Mouse (Mus musculus): ENCODE measurements at regions not wholly inside any gene's neighbourhood (a gene's known extent, or its start where the extent isn't known, plus 50 kb on each side); places are given as distances from the start of the nearest gene placed in this dataset.

- no peak overlapping the region for H3K9ac ChIP-seq (ENCODE audit: low read length)
- H3K4me1 ChIP-seq (replicated peaks; ENCODE audit: control insufficient read depth, insufficient read depth, low read length) = no peaks in the 10 kb centered on the region
- H3K9me3 ChIP-seq (ENCODE audit: control insufficient read depth, low read length) = no peaks in the 10 kb centered on the region
- ATAC-seq (replicated peaks; ENCODE audit: low FRiP score) = no peak
- no peak overlapping the region for H3K4me3 ChIP-seq (ENCODE audit: low read depth, low read length)
- no peak for DNase-seq (ENCODE audit: low spot score)
- 93% methylated on average over 6 of the region's 6 CpGs for WGBS
- H3K27ac ChIP-seq (ENCODE audit: low read depth, low read length) = no peak overlapping the region
- H3K36me3 ChIP-seq (ENCODE audit: control insufficient read depth, insufficient read depth, low read length) = no peaks in the 10 kb centered on the region
- no peak overlapping the region for H3K4me2 ChIP-seq (ENCODE audit: low read depth, low read length, severe bottlenecking)
- H3K27me3 ChIP-seq (ENCODE audit: control insufficient read depth, insufficient read depth, low read length) = no peaks in the 10 kb centered on the region
These were observed 216.8 kb upstream of the Stt3b start for GRCm38 (mm10) chr9:115526981-115527380.

- Histone ChIP-seq H3K36me3 (ENCODE audit: control insufficient read depth, insufficient read depth, low read length) (no peaks in the 10 kb centered on the region), H3K9me3 (ENCODE audit: control insufficient read depth, low read length) (no peaks in the 10 kb centered on the region), H3K27me3 (ENCODE audit: control insufficient read depth, insufficient read depth, low read length) (no peaks in the 10 kb centered on the region), H3K27ac (ENCODE audit: low read depth, low read length) (no peak overlapping the region), H3K9ac (ENCODE audit: low read length) (no peak overlapping the region), H3K4me3 (ENCODE audit: low read depth, low read length) (no peak overlapping the region), H3K4me1 (replicated peaks; ENCODE audit: control insufficient read depth, insufficient read depth, low read length) (no peaks in the 10 kb centered on the region), H3K4me2 (ENCODE audit: low read depth, low read length, severe bottlenecking) (no peak overlapping the region)
- DNase-seq (ENCODE audit: low spot score) = no peak
- no peak for ATAC-seq (replicated peaks; ENCODE audit: low FRiP score)
- WGBS = 54% methylated on average over 3 of the region's 3 CpGs
These were observed 224.0 kb upstream of the Stt3b start for GRCm38 (mm10) chr9:115534198-115534597.

GRCm38 (mm10) chr9:115543665-115544064, 233.4 kb upstream of the Stt3b start:
- Histone ChIP-seq H3K27me3 (ENCODE audit: control insufficient read depth, insufficient read depth, low read length) (no peaks in the 10 kb centered on the region), H3K4me1 (replicated peaks; ENCODE audit: control insufficient read depth, insufficient read depth, low read length) (no peaks in the 10 kb centered on the region), H3K4me2 (ENCODE audit: low read depth, low read length, severe bottlenecking) (no peak overlapping the region), H3K4me3 (ENCODE audit: low read depth, low read length) (no peak overlapping the region), H3K9me3 (ENCODE audit: control insufficient read depth, low read length) (no peaks in the 10 kb centered on the region), H3K9ac (ENCODE audit: low read length) (no peak overlapping the region), H3K27ac (ENCODE audit: low read depth, low read length) (no peak overlapping the region), H3K36me3 (ENCODE audit: control insufficient read depth, insufficient read depth, low read length) (no peaks in the 10 kb centered on the region)
- DNase-seq (ENCODE audit: low spot score) (no peak), ATAC-seq (replicated peaks; ENCODE audit: low FRiP score) (no peak)
- WGBS = 87% methylated on average over 9 of the region's 9 CpGs

- Histone ChIP-seq H3K36me3 (ENCODE audit: control insufficient read depth, insufficient read depth, low read length) (no peaks in the 10 kb centered on the region), H3K9ac (ENCODE audit: low read length) (no peak overlapping the region), H3K27ac (ENCODE audit: low read depth, low read length) (no peak overlapping the region), H3K9me3 (ENCODE audit: control insufficient read depth, low read length) (no peaks in the 10 kb centered on the region), H3K4me3 (ENCODE audit: low read depth, low read length) (no peak overlapping the region), H3K27me3 (ENCODE audit: control insufficient read depth, insufficient read depth, low read length) (no peaks in the 10 kb centered on the region), H3K4me2 (ENCODE audit: low read depth, low read length, severe bottlenecking) (no peak overlapping the region), H3K4me1 (replicated peaks; ENCODE audit: control insufficient read depth, insufficient read depth, low read length) (no peaks in the 10 kb centered on the region)
- DNase-seq (ENCODE audit: low spot score) (no peak), ATAC-seq (replicated peaks; ENCODE audit: low FRiP score) (no peak)
- 93% methylated on average over 4 of the region's 4 CpGs for WGBS
These were observed 235.0 kb upstream of the Stt3b start for GRCm38 (mm10) chr9:115545178-115545577.

GRCm38 (mm10) chr9:115545792-115546191, 235.6 kb upstream of the Stt3b start:
- Histone ChIP-seq H3K4me2 (ENCODE audit: low read depth, low read length, severe bottlenecking) (no peak overlapping the region), H3K9ac (ENCODE audit: low read length) (no peak overlapping the region), H3K36me3 (ENCODE audit: control insufficient read depth, insufficient read depth, low read length) (no peaks in the 10 kb centered on the region), H3K27me3 (ENCODE audit: control insufficient read depth, insufficient read depth, low read length) (no peaks in the 10 kb centered on the region), H3K4me1 (replicated peaks; ENCODE audit: control insufficient read depth, insufficient read depth, low read length) (no peaks in the 10 kb centered on the region), H3K9me3 (ENCODE audit: control insufficient read depth, low read length) (no peaks in the 10 kb centered on the region), H3K4me3 (ENCODE audit: low read depth, low read length) (no peak overlapping the region), H3K27ac (ENCODE audit: low read depth, low read length) (no peak overlapping the region)
- DNase-seq (ENCODE audit: low spot score) = no peak
- ATAC-seq (replicated peaks; ENCODE audit: low FRiP score) = no peak
- WGBS = 12% methylated on average over 2 of the region's 2 CpGs

- ATAC-seq (replicated peaks; ENCODE audit: low FRiP score) (0 out of 2 replicates have a peak, but pooled peaks have one; percentile 12), DNase-seq (ENCODE audit: low spot score) (no peak)
- Histone ChIP-seq H3K36me3 (ENCODE audit: control insufficient read depth, insufficient read depth, low read length) (no peaks in the 10 kb centered on the region), H3K27ac (ENCODE audit: low read depth, low read length) (no peak overlapping the region), H3K9me3 (ENCODE audit: control insufficient read depth, low read length) (no peaks in the 10 kb centered on the region), H3K27me3 (ENCODE audit: control insufficient read depth, insufficient read depth, low read length) (no peaks in the 10 kb centered on the region), H3K9ac (ENCODE audit: low read length) (no peak overlapping the region), H3K4me1 (replicated peaks; ENCODE audit: control insufficient read depth, insufficient read depth, low read length) (no peaks in the 10 kb centered on the region), H3K4me3 (ENCODE audit: low read depth, low read length) (no peak overlapping the region), H3K4me2 (ENCODE audit: low read depth, low read length, severe bottlenecking) (no peak overlapping the region)
- 68% methylated on average over 8 of the region's 8 CpGs for WGBS
These were observed 237.6 kb upstream of the Stt3b start for GRCm38 (mm10) chr9:115547625-115548325.

GRCm38 (mm10) chr9:115548722-115549349, 238.6 kb upstream of the Stt3b start:
- Histone ChIP-seq H3K9ac (ENCODE audit: low read length) (no peak overlapping the region), H3K27ac (ENCODE audit: low read depth, low read length) (no peak overlapping the region), H3K4me2 (ENCODE audit: low read depth, low read length, severe bottlenecking) (no peak overlapping the region), H3K4me3 (ENCODE audit: low read depth, low read length) (no peak overlapping the region), H3K4me1 (replicated peaks; ENCODE audit: control insufficient read depth, insufficient read depth, low read length) (no peaks in the 10 kb centered on the region), H3K27me3 (ENCODE audit: control insufficient read depth, insufficient read depth, low read length) (no peaks in the 10 kb centered on the region), H3K9me3 (ENCODE audit: control insufficient read depth, low read length) (no peaks in the 10 kb centered on the region), H3K36me3 (ENCODE audit: control insufficient read depth, insufficient read depth, low read length) (no peaks in the 10 kb centered on the region)
- DNase-seq (ENCODE audit: low spot score) (no peak), ATAC-seq (replicated peaks; ENCODE audit: low FRiP score) (no peak)
- WGBS = 55% methylated on average over 8 of the region's 8 CpGs

- no peak for DNase-seq (ENCODE audit: low spot score)
- Histone ChIP-seq H3K27ac (ENCODE audit: low read depth, low read length) (no peak overlapping the region), H3K9me3 (ENCODE audit: control insufficient read depth, low read length) (no peaks in the 10 kb centered on the region), H3K4me1 (replicated peaks; ENCODE audit: control insufficient read depth, insufficient read depth, low read length) (no peaks in the 10 kb centered on the region), H3K9ac (ENCODE audit: low read length) (no peak overlapping the region), H3K27me3 (ENCODE audit: control insufficient read depth, insufficient read depth, low read length) (no peaks in the 10 kb centered on the region), H3K4me2 (ENCODE audit: low read depth, low read length, severe bottlenecking) (no peak overlapping the region), H3K36me3 (ENCODE audit: control insufficient read depth, insufficient read depth, low read length) (no peaks in the 10 kb centered on the region), H3K4me3 (ENCODE audit: low read depth, low read length) (no peak overlapping the region)
- 86% methylated on average over 11 of the region's 11 CpGs for WGBS
- no peak for ATAC-seq (replicated peaks; ENCODE audit: low FRiP score)
These were observed 240.9 kb upstream of the Stt3b start for GRCm38 (mm10) chr9:115551080-115551479.

- 83% methylated on average over 4 of the region's 4 CpGs for WGBS
- no peak overlapping the region for H3K27ac ChIP-seq (ENCODE audit: low read depth, low read length)
- ATAC-seq (replicated peaks; ENCODE audit: low FRiP score) = no peak
These were observed 241.3 kb upstream of the Stt3b start for GRCm38 (mm10) chr9:115551501-115551900.

More at GRCm38 (mm10) chr9:115551501-115551900, 241.3 kb upstream of the Stt3b start:
- H3K9ac ChIP-seq (ENCODE audit: low read length) = no peak overlapping the region
- no peaks in the 10 kb centered on the region for H3K9me3 ChIP-seq (ENCODE audit: control insufficient read depth, low read length)
- H3K36me3 ChIP-seq (ENCODE audit: control insufficient read depth, insufficient read depth, low read length) = no peaks in the 10 kb centered on the region
- no peaks in the 10 kb centered on the region for H3K27me3 ChIP-seq (ENCODE audit: control insufficient read depth, insufficient read depth, low read length)
- H3K4me3 ChIP-seq (ENCODE audit: low read depth, low read length) = no peak overlapping the region
- no peaks in the 10 kb centered on the region for H3K4me1 ChIP-seq (replicated peaks; ENCODE audit: control insufficient read depth, insufficient read depth, low read length)
- H3K4me2 ChIP-seq (ENCODE audit: low read depth, low read length, severe bottlenecking) = no peak overlapping the region
- no peak for DNase-seq (ENCODE audit: low spot score)
